Comparison of ENCODE assay signal across 19 mouse cellular contexts in genomic region chr3:123080017-123080725, GRCm38 (mm10). TPM values are rescaled to one million over a fixed set of nuclear protein-coding genes. Genes with fewer than 3 reads are reported as not detected.
"Had no signal": no experiment of that assay in that cellular context is flagged by ENCODE, and none has a peak within 500 bp of the region (broad histone marks: within the 10 kb centered on the region; RNA-seq: fewer than 3 reads in every experiment).

No protein-coding gene starts in this region.

- H3K4me1 ChIP-seq: liver, embryonic 13.5 days had no signal

- H3K27me3 ChIP-seq: liver, embryonic 13.5 days had no signal

- DNase-seq: kidney, postnatal 4 days; liver, embryonic 13.5 days; lung, adult 2 months; lung, postnatal 14 days; lung, postnatal 4 days; right cerebral cortex, adult 18-20 months; right cerebral cortex, postnatal 14 days; right cerebral cortex, postnatal 4 days; spleen, adult 18-20 months; thymus, adult 18-20 months; thymus, postnatal 36 days had no signal

- H3K9ac ChIP-seq: liver, embryonic 13.5 days had no signal

- ATAC-seq: inflammation-experienced regulatory T-cells, adult 6 months had no signal

- H3K27ac ChIP-seq: liver, embryonic 13.5 days had no signal

- H3K9me3 ChIP-seq: liver, embryonic 13.5 days had no signal

- H3K4me2 ChIP-seq: liver, embryonic 13.5 days; midbrain, embryonic 11.5 days had no signal

- H3K4me3 ChIP-seq: liver, embryonic 13.5 days had no signal

- H3K36me3 ChIP-seq: liver, embryonic 13.5 days had no signal

RNA-seq across cellular contexts. Expression of gene Myoz2, which starts 45.4 kb away (rescaled TPM):
- total RNA-seq: layer of hippocampus, postnatal 14 days; megakaryocyte progenitor cell, adult 5-6 weeks; megakaryocyte-erythroid progenitor cell, adult 5-6 weeks had no signal
- polyA plus RNA-seq: inflammation-experienced regulatory T-cells, adult 6 months; liver, adult 2 months; midbrain, embryonic 11.5 days; midbrain, embryonic 14.5 days; midbrain, postnatal 0 days had no signal
